Mouse (Mus musculus): ENCODE measurements around the gene Mpz. TPM values are rescaled to one million over a fixed set of nuclear protein-coding genes. Genes with fewer than 3 reads are reported as not detected.
"Not testable (repeated sequence)": the region's sequence is repeated elsewhere in the genome, so short reads cannot be mapped to it uniquely, and the experiment has no call there.

The Mpz gene
- total RNA-seq, 2 experiments from 2014 or later = 18.9 TPM; not detected in 1

DNA sequence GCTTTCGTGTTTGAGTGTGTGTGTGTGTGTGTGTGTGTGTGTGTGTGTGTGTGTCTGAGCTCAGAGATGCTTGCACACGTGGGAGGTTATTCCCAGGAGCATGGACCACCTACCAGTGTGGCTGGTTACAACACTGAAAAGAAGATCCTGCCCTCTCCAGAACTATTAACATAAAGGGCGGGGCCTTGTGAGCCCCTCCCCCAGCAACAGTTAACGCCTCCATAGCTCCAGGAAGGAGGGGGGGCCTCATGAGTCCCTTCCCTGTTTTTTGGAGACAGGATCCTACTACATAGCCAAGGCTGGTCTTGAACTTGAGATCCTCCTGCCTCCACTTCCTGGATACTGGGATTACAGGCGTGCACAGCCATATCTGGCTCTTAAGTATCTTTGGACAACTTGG is 28.7 kb upstream of the Mpz start:
- DNase-seq = no peak
- intact Hi-C loops (cut with DNase I) = no loop called here

DNA sequence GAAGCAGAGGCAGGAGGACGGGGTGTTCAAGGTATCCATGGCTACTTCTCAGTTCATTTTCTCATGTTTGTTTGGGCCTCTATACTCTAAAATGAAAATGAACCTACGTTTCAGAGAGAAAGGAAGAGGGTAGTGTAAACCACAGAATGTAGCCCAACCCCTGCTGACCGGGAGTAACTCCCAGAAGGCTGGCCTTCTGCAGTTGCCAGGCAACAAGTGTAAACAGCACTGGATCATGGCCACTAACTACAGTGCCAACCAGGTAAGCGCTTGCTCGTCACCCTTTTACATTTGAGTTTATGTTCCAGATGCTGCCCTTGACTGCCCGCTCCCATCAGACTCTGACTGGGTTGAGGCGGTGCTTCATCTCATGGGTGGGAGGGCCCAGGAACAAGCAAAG is 27.6 kb upstream of the Mpz start:
- intact Hi-C loops (cut with DNase I) = no loop called here
- peak; percentile 24 to 25 for DNase-seq

GRCm38 (mm10) chr1:171124398-171124797 is 26.1 kb upstream of the Mpz start:
- DNase-seq = no peak
- intact Hi-C loops (cut with DNase I) = no loop called here

DNA sequence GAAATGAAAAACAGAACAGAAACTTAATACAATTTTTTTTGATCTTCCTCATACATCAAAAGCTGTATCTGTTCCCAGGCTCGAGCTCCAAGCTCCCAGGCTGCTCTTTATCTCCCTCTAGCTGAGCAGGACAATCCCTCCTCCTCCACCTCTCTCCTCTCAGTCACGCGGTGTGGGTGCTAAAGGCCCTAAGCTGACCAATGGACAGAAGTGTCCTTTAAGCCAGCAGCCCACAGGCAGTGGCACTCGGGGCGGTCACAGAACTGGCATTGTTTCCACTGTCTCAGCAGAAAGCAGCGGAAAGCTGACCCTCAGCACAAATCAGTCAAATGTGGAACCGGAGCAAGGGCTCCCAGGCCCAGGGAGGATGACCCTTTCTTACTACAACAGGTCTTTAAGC is 21.3 kb upstream of the Mpz start:
- intact Hi-C loops (cut with DNase I) = no loop called here
- peak; percentile 28 for DNase-seq

GRCm38 (mm10) chr1:171130971-171131370 is 19.5 kb upstream of the Mpz start:
- no peak for DNase-seq
- intact Hi-C loops (cut with DNase I) = no loop called here

DNA sequence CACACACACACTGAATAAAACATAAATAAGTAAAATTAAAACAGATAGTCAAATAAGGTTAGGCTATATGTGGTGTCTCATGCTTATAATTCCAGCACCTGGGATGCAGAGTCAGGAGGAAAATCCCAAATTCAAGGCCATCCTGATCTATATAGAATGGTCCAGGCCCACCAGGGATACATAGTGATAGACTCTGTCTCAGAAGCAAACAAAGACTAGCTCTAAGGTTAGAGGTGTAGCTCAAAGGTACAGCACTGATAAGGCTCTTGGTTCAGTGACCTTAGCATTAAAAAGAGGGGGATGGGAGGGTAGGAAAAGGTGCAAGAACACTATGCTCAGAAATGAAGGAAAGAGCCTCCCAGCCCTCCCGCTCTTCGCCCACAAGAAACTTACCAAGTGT is 14.9 kb upstream of the Mpz start:
- intact Hi-C loops (cut with DNase I) = no loop called here

DNA sequence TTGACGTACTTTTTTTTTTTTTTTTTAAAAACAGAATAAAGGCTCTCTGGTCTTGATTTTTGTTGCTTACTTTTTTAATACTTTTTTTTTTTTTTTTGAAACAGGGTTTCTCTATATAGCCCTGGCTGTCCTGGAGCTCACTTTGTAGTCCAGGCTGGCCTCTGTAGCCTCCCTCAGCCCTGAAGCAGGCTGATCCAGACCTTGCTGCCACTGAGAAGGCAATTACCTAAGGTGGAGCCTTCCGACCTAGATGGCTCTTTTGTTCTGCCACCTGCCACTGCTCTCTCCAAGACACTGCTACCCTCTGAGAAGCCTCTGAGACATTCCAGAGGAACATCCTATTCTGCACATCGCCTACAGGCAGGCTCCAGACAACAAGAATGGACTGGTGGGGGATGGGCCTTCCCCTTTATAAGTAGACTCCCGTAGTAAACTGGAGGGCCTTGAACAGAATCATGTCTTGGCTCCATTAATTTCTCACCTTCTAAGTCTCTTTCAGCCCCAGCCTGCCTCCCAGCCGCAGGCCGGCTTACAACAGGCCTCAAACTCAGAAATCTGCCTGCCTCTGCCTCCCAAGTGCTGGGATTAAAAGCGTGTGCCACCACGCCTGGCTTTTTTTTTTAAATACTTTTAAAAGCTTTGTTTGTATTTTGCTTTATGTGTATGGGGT is 12.9 kb upstream of the Mpz start:
- intact Hi-C loops (cut with DNase I) = not testable (repeated sequence)

More for the DNA sequence above, 14.9 kb upstream of the Mpz start:
- no peak for DNase-seq

DNA sequence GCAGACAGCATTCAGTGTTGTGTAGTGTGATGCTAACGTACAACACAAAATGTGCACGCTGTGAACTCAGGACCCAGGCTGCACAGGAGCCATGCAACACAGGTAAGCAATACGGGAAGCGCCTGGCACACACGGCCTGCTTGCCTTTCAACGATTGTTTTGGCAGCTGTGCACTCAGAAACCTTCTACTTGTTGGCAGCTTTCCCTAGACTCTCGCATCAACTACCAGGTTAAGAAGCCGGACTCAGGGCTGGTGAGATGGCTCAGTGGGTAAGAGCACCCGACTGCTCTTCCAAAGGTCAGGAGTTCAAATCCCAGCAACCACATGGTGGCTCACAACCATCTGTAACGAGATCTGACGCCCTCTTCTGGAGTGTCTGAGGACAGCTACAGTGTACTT is 7.5 kb upstream of the Mpz start:
- intact Hi-C loops (cut with DNase I); DNase-seq: not testable (repeated sequence)

More for the DNA sequence above, 12.9 kb upstream of the Mpz start:
- DNase-seq = not testable (repeated sequence)

DNA sequence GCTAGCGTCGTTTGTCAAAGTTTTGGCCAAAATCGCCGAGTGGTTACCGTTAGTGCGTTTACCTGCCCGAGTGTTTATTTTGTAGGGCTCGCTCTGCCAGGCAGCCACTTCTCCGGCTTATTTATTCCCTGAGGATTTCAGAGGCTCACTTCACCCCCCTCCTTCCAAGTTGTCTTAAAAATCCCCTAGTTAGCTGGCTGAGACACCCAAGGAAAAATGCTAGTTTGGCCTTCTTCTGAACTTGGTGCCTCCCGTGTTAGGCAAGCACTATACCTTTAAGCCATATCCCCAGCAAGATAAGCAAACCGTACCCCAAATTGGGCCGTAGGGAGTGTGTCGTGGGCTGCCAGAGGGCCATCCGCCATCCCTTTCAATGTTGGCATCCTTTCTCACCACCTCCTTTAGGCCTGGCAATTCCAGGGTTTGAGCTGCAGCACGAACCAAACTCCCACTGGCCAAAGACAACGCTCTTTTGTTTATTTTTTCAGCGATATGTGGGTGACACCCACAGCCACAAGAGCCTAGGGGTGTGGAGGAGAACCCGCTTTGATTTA is 404 bp downstream of the Mpz start:
- peak; percentile 19 to 28 for DNase-seq
- intact Hi-C loops (cut with DNase I) = no loop called here

- no peak for DNase-seq
- intact Hi-C loops (cut with DNase I) = no loop called here
These were observed 1.5 kb downstream of the Mpz start for GRCm38 (mm10) chr1:171151966-171152365.

GRCm38 (mm10) chr1:171156644-171157043 is 6.1 kb downstream of the Mpz start:
- intact Hi-C loops (cut with DNase I) = no loop called here
- DNase-seq = no peak

GRCm38 (mm10) chr1:171157965-171158364 is 7.5 kb downstream of the Mpz start:
- intact Hi-C loops (cut with DNase I) = no loop called here
- DNase-seq = no peak

DNA sequence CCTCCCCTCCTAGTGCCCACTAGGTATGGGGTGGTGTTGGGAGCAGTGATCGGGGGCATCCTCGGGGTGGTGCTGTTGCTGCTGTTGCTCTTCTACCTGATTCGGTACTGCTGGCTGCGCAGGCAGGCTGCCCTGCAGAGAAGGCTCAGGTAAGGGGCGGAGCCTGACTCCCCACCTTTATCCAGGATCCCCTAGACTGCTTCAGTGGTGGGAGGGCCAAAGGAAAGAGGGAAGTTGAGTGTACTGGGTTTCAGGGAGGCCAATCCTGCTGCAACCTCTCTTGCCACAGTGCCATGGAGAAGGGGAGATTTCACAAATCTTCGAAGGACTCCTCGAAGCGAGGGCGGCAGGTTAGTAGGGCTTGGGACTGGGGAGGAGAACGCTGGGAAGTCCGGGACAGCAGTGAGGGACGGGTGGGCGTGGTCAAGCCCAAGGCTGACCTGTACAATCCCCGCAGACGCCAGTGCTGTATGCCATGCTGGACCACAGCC is 9.0 kb downstream of the Mpz start:
- intact Hi-C loops (cut with DNase I) = no loop called here
- DNase-seq = no peak

- no peak for DNase-seq
- intact Hi-C loops (cut with DNase I) = no loop called here
These were observed 12.0 kb downstream of the Mpz start for GRCm38 (mm10) chr1:171162526-171162925.

- intact Hi-C loops (cut with DNase I) = loop anchor here (1.0 kb wide), 1 partner anchor 57 kb away; no protein-coding TSS in a partner anchor
- DNase-seq = no peak
These were observed 13.7 kb downstream of the Mpz start for GRCm38 (mm10) chr1:171164258-171164657.

DNA sequence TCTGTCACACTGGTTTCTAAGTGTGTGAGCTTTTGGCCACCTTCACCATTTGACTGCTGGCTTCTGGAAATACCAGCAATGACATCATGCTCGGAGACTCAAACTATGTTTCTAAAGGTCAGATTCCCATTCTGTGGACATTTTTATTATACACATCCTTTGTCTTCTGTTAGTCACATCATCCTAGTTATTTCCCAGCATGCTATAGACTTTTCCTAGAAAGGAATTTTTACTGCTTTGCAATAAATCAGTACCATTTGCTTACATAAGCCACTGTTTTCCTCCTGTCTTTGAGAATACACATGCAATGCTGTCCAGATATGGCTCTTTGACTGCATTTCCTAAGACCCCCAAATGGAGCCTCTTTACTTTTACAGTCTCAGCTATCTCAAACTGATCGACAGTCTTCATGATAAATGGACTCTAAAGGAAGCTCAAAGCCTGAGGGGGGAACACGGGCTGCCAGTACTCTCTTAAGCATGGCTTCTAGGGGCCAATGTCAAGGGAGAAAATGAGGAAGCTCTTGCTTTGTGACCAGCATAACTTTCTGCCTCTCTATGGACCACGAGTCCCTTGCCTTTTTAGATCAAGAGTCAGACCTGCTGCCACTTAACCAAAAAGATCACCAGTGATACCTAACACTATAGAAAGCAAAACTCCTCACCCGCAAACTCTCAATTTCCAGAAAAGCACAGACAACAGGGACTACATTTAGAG is 15.3 kb downstream of the Mpz start:
- no peak for DNase-seq
- intact Hi-C loops (cut with DNase I) = no loop called here

GRCm38 (mm10) chr1:171168906-171169305 is 18.4 kb downstream of the Mpz start:
- intact Hi-C loops (cut with DNase I) = no loop called here
- DNase-seq = no peak

DNA sequence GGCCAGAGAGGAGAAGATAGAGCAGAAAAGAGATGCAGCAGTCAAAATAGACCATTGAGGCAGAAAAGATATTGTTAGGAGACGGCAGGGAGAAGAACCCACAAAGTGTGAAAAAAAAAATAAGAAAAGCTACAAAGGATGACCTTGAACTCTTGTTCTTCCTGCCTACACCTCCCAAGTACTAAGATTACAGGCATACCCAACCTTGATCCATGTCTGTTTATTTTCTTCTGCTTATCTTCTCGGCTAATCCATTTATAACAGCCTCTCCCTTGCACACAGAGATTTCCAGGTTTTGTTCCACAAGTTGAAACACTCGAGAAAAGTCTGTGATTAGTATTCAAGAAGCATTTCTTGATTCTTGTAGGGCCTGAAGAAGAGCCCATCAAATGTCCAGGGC is 19.4 kb downstream of the Mpz start:
- DNase-seq = no peak
- intact Hi-C loops (cut with DNase I) = no loop called here

GRCm38 (mm10) chr1:171171138-171171537 is 20.6 kb downstream of the Mpz start:
- intact Hi-C loops (cut with DNase I) = no loop called here
- DNase-seq = peak in 1 of 2 experiments; percentile 24

DNA sequence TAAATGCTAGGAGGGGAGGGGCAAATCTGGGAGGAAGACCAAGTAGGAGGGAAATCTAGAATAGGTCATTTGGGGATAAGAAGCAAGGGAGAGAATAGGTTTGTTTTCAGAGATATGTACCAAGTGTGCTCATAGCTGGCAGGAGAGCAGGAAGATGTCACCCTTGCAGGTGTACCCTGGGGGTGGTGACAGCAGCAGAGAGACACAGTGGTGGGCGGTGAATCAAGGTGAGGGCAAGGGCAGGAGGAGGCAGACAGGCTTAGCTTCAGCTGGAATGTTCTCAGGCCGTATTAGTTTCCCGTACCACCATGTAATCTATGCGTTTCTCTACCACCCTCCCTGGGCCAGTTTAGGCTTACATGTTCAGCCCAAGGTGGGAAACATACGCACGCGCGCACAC is 22.3 kb downstream of the Mpz start:
- no peak for DNase-seq
- intact Hi-C loops (cut with DNase I) = no loop called here

DNA sequence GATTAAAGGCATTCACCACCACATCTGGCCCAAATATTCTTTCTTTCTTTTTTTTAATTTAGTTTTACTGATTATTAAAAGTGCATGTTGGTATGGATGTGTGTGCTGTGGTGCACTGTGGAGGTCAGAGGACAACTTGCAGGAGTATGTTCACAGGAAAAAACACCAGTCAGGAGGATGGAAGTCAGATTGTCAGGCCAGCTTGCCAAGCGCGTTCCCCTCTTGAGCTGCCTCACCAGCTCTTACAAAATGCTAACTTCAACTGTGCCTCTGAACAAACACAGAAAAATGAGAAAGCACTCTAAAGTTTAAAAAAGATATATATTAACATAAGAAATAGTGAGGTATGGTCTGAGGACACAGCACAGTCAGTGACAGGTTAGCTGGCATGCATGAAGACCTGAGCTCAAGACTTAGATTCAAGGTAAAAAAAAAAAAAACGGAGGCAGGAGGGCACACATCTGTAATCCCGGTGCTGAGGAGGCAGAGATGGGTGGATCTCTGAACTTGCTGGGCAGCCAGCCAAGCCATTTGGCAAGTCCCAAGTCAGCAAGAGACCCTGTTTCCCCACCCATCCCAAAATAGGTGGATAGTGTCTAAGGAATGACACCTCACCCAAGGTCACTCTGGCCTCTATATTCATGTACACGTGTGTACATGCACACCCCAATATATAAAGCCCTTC is 29.1 kb downstream of the Mpz start:
- intact Hi-C loops (cut with DNase I) = no loop called here
- no peak for DNase-seq
